Mouse (Mus musculus) gastrocnemius, postnatal 36 days (tissue): ENCODE measurements around the gene Nf1. TPM values are rescaled to one million over a fixed set of nuclear protein-coding genes. Genes with fewer than 3 reads are reported as not detected.

ENCODE experiments used
- DNase-seq, 2 experiments: peaks; one replicate each; pipeline ENCODE4 v3.0.0; 2022
- intact Hi-C: fragments of 180-260 bp; cut with DNase I; formaldehyde crosslinking; loops from one replicate; pipeline ENCODE4 v1.15.1; 2025
- total RNA-seq, 2 experiments: library from RNA; stranded (reverse); gene quantifications; 2 replicates each; pipeline ENCODE4 v1.2.3; 2021

Gene Nf1
- total RNA-seq, 2 experiments from 2014 or later = 16.4 to 17.1 TPM

GRCm38 (mm10) chr11:79325663-79326062, 13.8 kb upstream of the Nf1 start:
- intact Hi-C loops = no loop called here
- DNase-seq = no peak

- no peak for DNase-seq
- intact Hi-C loops = no loop called here
Observed at GRCm38 (mm10) chr11:79327106-79327505, 12.4 kb upstream of the Nf1 start.

GRCm38 (mm10) chr11:79328060-79328459, 11.4 kb upstream of the Nf1 start:
- intact Hi-C loops = no loop called here
- no peak for DNase-seq

- intact Hi-C loops = no loop called here
- DNase-seq = no peak
Observed at GRCm38 (mm10) chr11:79329585-79329984, 9.9 kb upstream of the Nf1 start.

- intact Hi-C loops = no loop called here
- no peak for DNase-seq
Observed at GRCm38 (mm10) chr11:79335077-79335476, 4.4 kb upstream of the Nf1 start.

GRCm38 (mm10) chr11:79336722-79337267, 2.7 kb upstream of the Nf1 start:
- intact Hi-C loops = no loop called here
- DNase-seq = no peak

GRCm38 (mm10) chr11:79338621-79339020, 872 bp upstream of the Nf1 start:
- intact Hi-C loops = no loop called here
- DNase-seq = no peak

- peak in 1 of 2 experiments; percentile 12 for DNase-seq
- intact Hi-C loops = no loop called here
Observed at GRCm38 (mm10) chr11:79339808-79340781, 602 bp downstream of the Nf1 start.

- DNase-seq = no peak
- intact Hi-C loops = no loop called here
Observed at GRCm38 (mm10) chr11:79356995-79357394, 17.5 kb downstream of the Nf1 start.

- intact Hi-C loops = no loop called here
- DNase-seq = no peak
Observed at GRCm38 (mm10) chr11:79357397-79357796, 17.9 kb downstream of the Nf1 start.

GRCm38 (mm10) chr11:79364956-79365355, 25.5 kb downstream of the Nf1 start:
- intact Hi-C loops = no loop called here
- DNase-seq = no peak

- no peak for DNase-seq
- intact Hi-C loops = no loop called here
Observed at GRCm38 (mm10) chr11:79366284-79366683, 26.8 kb downstream of the Nf1 start.

GRCm38 (mm10) chr11:79373031-79373430, 33.5 kb downstream of the Nf1 start:
- no peak for DNase-seq
- intact Hi-C loops = no loop called here

- peak; percentile 83 to 86 for DNase-seq
- intact Hi-C loops = loop anchor here (5.0 kb wide), 1 partner anchor 91 kb away; no protein-coding TSS in a partner anchor
Observed at GRCm38 (mm10) chr11:79398336-79398735, 58.8 kb downstream of the Nf1 start.

GRCm38 (mm10) chr11:79403625-79404319, 64.3 kb downstream of the Nf1 start:
- no peak for DNase-seq
- intact Hi-C loops = loop anchor here (5.0 kb wide), 1 partner anchor 181 kb away; no protein-coding TSS in a partner anchor

GRCm38 (mm10) chr11:79413761-79414513, 74.4 kb downstream of the Nf1 start:
- intact Hi-C loops = no loop called here
- no peak for DNase-seq

GRCm38 (mm10) chr11:79422496-79422895, 83.0 kb downstream of the Nf1 start:
- intact Hi-C loops = no loop called here
- no peak for DNase-seq

- intact Hi-C loops = no loop called here
Observed at GRCm38 (mm10) chr11:79426571-79426970, 87.1 kb downstream of the Nf1 start.

GRCm38 (mm10) chr11:79427638-79428037, 88.1 kb downstream of the Nf1 start:
- intact Hi-C loops = no loop called here
- DNase-seq = no peak

More at GRCm38 (mm10) chr11:79426571-79426970, 87.1 kb downstream of the Nf1 start:
- no peak for DNase-seq

GRCm38 (mm10) chr11:79435252-79435651, 95.8 kb downstream of the Nf1 start:
- DNase-seq = no peak
- intact Hi-C loops = no loop called here
